9 mouse cellular contexts compared by ENCODE assay signal in the genomic region with DNA sequence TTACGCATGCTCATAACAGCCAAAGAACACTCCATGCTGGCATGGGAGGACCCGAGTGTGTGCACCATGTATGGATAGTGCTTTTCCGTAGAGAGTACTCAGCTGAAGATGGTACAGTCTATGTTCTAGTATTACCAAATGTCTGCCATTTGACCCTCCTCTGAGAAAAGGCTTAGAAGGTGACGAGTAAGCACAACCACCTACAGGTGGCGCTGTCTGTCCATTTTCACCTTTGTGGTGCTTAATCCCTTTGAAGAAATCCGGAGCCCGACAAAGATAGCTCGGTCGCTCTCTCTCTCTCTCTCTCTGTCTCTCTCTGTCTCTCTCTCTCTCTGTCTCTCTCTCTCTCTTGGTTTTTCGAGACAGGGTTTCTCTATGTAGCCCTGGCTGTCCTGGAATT. TPM values are rescaled to one million over a fixed set of nuclear protein-coding genes. Genes with fewer than 3 reads are reported as not detected.
DNase-seq lines count a peak whose midpoint lies in the region; ATAC-seq and TF ChIP-seq lines count a peak whose summit lies in the region.
"Had no signal": no experiment of that assay in that cellular context is flagged by ENCODE, and none has a peak within 500 bp of the region (broad histone marks: within the 10 kb centered on the region; RNA-seq: fewer than 3 reads in every experiment).

No protein-coding gene starts in this region.

- no peak for ATAC-seq in forebrain, embryonic 11.5 days (replicated peaks; ENCODE audit: low FRiP score)
- no peak for ATAC-seq in neural tube, embryonic 15.5 days (ENCODE audit: low FRiP score)
- no peak for ATAC-seq in liver, embryonic 14.5 days (ENCODE audit: insufficient read depth)

- peak; percentile 73 for TF ChIP-seq CTCF in liver, embryonic 14.5 days (IDR thresholded peaks at IDR 0.05; ENCODE audit: low read depth)

- peak; percentile 81 for DNase-seq in forebrain, embryonic 11.5 days (ENCODE audit: low spot score)
- DNase-seq in forebrain, embryonic 10.5 days (ENCODE audit: extremely low spot score, low spot score) = no peak
- DNase-seq in neural tube, embryonic 10.5 days (ENCODE audit: extremely low spot score, low spot score) = peak; percentile 56
- DNase-seq in c-Kit-positive CD71-positive TER-119-negative erythroid progenitor cells, embryonic 14.5 days (ENCODE audit: low read depth) = peak; percentile 90
- DNase-seq in gastrocnemius, postnatal 10 days = peak; percentile 62
- peak; percentile 61 to 76 (median 70) for DNase-seq in liver, embryonic 14.5 days (ENCODE audit: low read depth in 3 of 3, low spot score in 3 of 3)
- DNase-seq in spleen, adult 12 weeks (ENCODE audit: low spot score) = peak; percentile 54

- WGBS in forebrain, embryonic 11.5 days = 47% methylated on average over 10 of the region's 10 CpGs
- 47% methylated on average over 10 of the region's 10 CpGs for WGBS in forebrain, embryonic 10.5 days
- WGBS in neural tube, embryonic 15.5 days = 42% methylated on average over 10 of the region's 10 CpGs
- 23% methylated on average over 10 of the region's 10 CpGs for WGBS in liver, embryonic 14.5 days (ENCODE audit: insufficient replicate concordance)

- no peak overlapping the region for H3K4me2 ChIP-seq in forebrain, embryonic 11.5 days (ENCODE audit: low read depth, low read length, severe bottlenecking)
- no peak overlapping the region for H3K4me2 ChIP-seq in neural tube, embryonic 15.5 days
- H3K4me2 ChIP-seq in liver, embryonic 14.5 days (ENCODE audit: low read depth) = no peak overlapping the region

- no peak overlapping the region for H3K9ac ChIP-seq in forebrain, embryonic 11.5 days (ENCODE audit: low read length)
- H3K9ac ChIP-seq in neural tube, embryonic 15.5 days (replicated peaks) = no peak overlapping the region
- H3K9ac ChIP-seq in liver, embryonic 14.5 days (replicated peaks) = no peak overlapping the region

- no peaks in the 10 kb centered on the region for H3K4me1 ChIP-seq in forebrain, embryonic 11.5 days (replicated peaks; ENCODE audit: control insufficient read depth, insufficient read depth, low read length)
- peaks cover 18% of the 10 kb centered on the region for H3K4me1 ChIP-seq in forebrain, embryonic 10.5 days
- H3K4me1 ChIP-seq in neural tube, embryonic 15.5 days = peaks cover 9% of the 10 kb centered on the region
- H3K4me1 ChIP-seq in liver, embryonic 14.5 days (replicated peaks; ENCODE audit: control insufficient read depth in 2 of 2, insufficient read depth in 2 of 2, low read length in 1 of 2) = peaks cover 4 to 22% of the 10 kb centered on the region in 2 experiments; a peak in 3 of 4 replicates

- H3K36me3 ChIP-seq in forebrain, embryonic 11.5 days (ENCODE audit: control insufficient read depth, insufficient read depth, low read length) = no peaks in the 10 kb centered on the region
- H3K36me3 ChIP-seq in forebrain, embryonic 10.5 days (replicated peaks) = no peaks in the 10 kb centered on the region
- no peaks in the 10 kb centered on the region for H3K36me3 ChIP-seq in neural tube, embryonic 15.5 days
- H3K36me3 ChIP-seq in liver, embryonic 14.5 days (replicated peaks; ENCODE audit: control insufficient read depth, insufficient read depth, low read depth) = no peaks in the 10 kb centered on the region

- no peak overlapping the region for H3K4me3 ChIP-seq in forebrain, embryonic 11.5 days (ENCODE audit: low read depth, low read length)
- no peak overlapping the region for H3K4me3 ChIP-seq in forebrain, embryonic 10.5 days
- H3K4me3 ChIP-seq in neural tube, embryonic 15.5 days (replicated peaks) = no peak overlapping the region
- no peak overlapping the region for H3K4me3 ChIP-seq in liver, embryonic 14.5 days (ENCODE audit: insufficient read depth in 1 of 2, low read depth in 2 of 2, low read length in 2 of 2)

- H3K27me3 ChIP-seq in forebrain, embryonic 11.5 days (ENCODE audit: control insufficient read depth, insufficient read depth, low read length) = no peaks in the 10 kb centered on the region
- peaks cover 33% of the 10 kb centered on the region for H3K27me3 ChIP-seq in forebrain, embryonic 10.5 days (ENCODE audit: poor library complexity, severe bottlenecking)
- no peaks in the 10 kb centered on the region for H3K27me3 ChIP-seq in neural tube, embryonic 15.5 days (replicated peaks)
- no peaks in the 10 kb centered on the region for H3K27me3 ChIP-seq in liver, embryonic 14.5 days (ENCODE audit: control insufficient read depth, insufficient read depth, low read length)

- no peaks in the 10 kb centered on the region for H3K9me3 ChIP-seq in forebrain, embryonic 11.5 days (ENCODE audit: control insufficient read depth, low read length)
- H3K9me3 ChIP-seq in forebrain, embryonic 10.5 days = no peaks in the 10 kb centered on the region
- H3K9me3 ChIP-seq in neural tube, embryonic 15.5 days (replicated peaks) = no peaks in the 10 kb centered on the region
- H3K9me3 ChIP-seq in liver, embryonic 14.5 days (ENCODE audit: control insufficient read depth, low read length) = no peaks in the 10 kb centered on the region

- TF ChIP-seq EP300 in liver, embryonic 14.5 days (IDR thresholded peaks at IDR 0.05; ENCODE audit: low read depth) = no peak

- H3K27ac ChIP-seq in forebrain, embryonic 11.5 days (ENCODE audit: low read depth, low read length) = no peak overlapping the region
- H3K27ac ChIP-seq in forebrain, embryonic 10.5 days = no peak overlapping the region
- H3K27ac ChIP-seq in neural tube, embryonic 15.5 days (replicated peaks) = no peak overlapping the region
- no peak overlapping the region for H3K27ac ChIP-seq in liver, embryonic 14.5 days

RNA-seq across cellular contexts. Expression of gene Letmd1, which starts 10.8 kb away (rescaled TPM):
- 41.3 and 46.6 TPM in 2 replicates for polyA plus RNA-seq in forebrain, embryonic 11.5 days (2014; fragmentation: Nextera tagmentation; extraction: Ambion mirVana)
- polyA plus RNA-seq in forebrain, embryonic 10.5 days (2016; fragmentation: Nextera tagmentation; extraction: Ambion mirVana) = 39.5 and 41.3 TPM in 2 replicates
- polyA plus RNA-seq in neural tube, embryonic 15.5 days (2015; fragmentation: Nextera tagmentation; extraction: Ambion mirVana) = 50.6 and 57.2 TPM in 2 replicates
- 10 to 100 TPM; 11.1 to 15.7 TPM for total RNA-seq in gastrocnemius, postnatal 10 days (2021)
- 15.2 and 18.1 TPM in 2 replicates for polyA plus RNA-seq in liver, embryonic 14.5 days (2012; rRNA removed)
- polyA plus RNA-seq in liver, embryonic 14.5 days (2014; fragmentation: Nextera tagmentation; extraction: Ambion mirVana) = 9.5 and 10.6 TPM in 2 replicates

RNA-seq across cellular contexts. Expression of gene Slc11a2, which starts 33.2 kb away (rescaled TPM):
- 18.0 and 23.2 TPM in 2 replicates for polyA plus RNA-seq in forebrain, embryonic 11.5 days (2014; fragmentation: Nextera tagmentation; extraction: Ambion mirVana)
- polyA plus RNA-seq in forebrain, embryonic 10.5 days (2016; fragmentation: Nextera tagmentation; extraction: Ambion mirVana) = 29.2 and 29.4 TPM in 2 replicates
- 23.5 and 24.2 TPM in 2 replicates for polyA plus RNA-seq in neural tube, embryonic 15.5 days (2015; fragmentation: Nextera tagmentation; extraction: Ambion mirVana)
- 10 to 100 TPM; 23.3 to 31.9 TPM for total RNA-seq in gastrocnemius, postnatal 10 days (2021)
- 38.4 and 40.8 TPM in 2 replicates for polyA plus RNA-seq in liver, embryonic 14.5 days (2012; rRNA removed)
- 37.7 and 38.4 TPM in 2 replicates for polyA plus RNA-seq in liver, embryonic 14.5 days (2014; fragmentation: Nextera tagmentation; extraction: Ambion mirVana)

RNA-seq across cellular contexts. Expression of gene Gm5475, which starts 36.1 kb away (rescaled TPM):
- not detected in 2 replicates for polyA plus RNA-seq in forebrain, embryonic 11.5 days (2014; fragmentation: Nextera tagmentation; extraction: Ambion mirVana)
- polyA plus RNA-seq in forebrain, embryonic 10.5 days (2016; fragmentation: Nextera tagmentation; extraction: Ambion mirVana) = 0.05 TPM in 1 of 2 replicates, not detected in the other
- 0.08 and 0.23 TPM in 2 replicates for polyA plus RNA-seq in neural tube, embryonic 15.5 days (2015; fragmentation: Nextera tagmentation; extraction: Ambion mirVana)
- under 1 TPM in 1 of 2 experiments, not detected in 1; 0.18 TPM for total RNA-seq in gastrocnemius, postnatal 10 days (2021)
- polyA plus RNA-seq in liver, embryonic 14.5 days (2012; rRNA removed) = 0.01 TPM in 1 of 2 replicates, not detected in the other
- polyA plus RNA-seq in liver, embryonic 14.5 days (2014; fragmentation: Nextera tagmentation; extraction: Ambion mirVana) = 0.05 TPM in 1 of 2 replicates, not detected in the other
- total RNA-seq: layer of hippocampus, adult 18-20 months had no signal

RNA-seq across cellular contexts. Expression of gene Csrnp2, which starts 37.2 kb away (rescaled TPM):
- polyA plus RNA-seq in forebrain, embryonic 11.5 days (2014; fragmentation: Nextera tagmentation; extraction: Ambion mirVana) = 26.3 and 26.4 TPM in 2 replicates
- polyA plus RNA-seq in forebrain, embryonic 10.5 days (2016; fragmentation: Nextera tagmentation; extraction: Ambion mirVana) = 17.0 and 17.2 TPM in 2 replicates
- polyA plus RNA-seq in neural tube, embryonic 15.5 days (2015; fragmentation: Nextera tagmentation; extraction: Ambion mirVana) = 34.1 and 37.9 TPM in 2 replicates
- 1 to 10 TPM; 2.6 to 4.4 TPM for total RNA-seq in gastrocnemius, postnatal 10 days (2021)
- polyA plus RNA-seq in liver, embryonic 14.5 days (2012; rRNA removed) = 0.42 and 0.59 TPM in 2 replicates
- polyA plus RNA-seq in liver, embryonic 14.5 days (2014; fragmentation: Nextera tagmentation; extraction: Ambion mirVana) = 0.58 and 0.78 TPM in 2 replicates
